ENCODE assay signal across 7 mouse cellular contexts in the genomic region with DNA sequence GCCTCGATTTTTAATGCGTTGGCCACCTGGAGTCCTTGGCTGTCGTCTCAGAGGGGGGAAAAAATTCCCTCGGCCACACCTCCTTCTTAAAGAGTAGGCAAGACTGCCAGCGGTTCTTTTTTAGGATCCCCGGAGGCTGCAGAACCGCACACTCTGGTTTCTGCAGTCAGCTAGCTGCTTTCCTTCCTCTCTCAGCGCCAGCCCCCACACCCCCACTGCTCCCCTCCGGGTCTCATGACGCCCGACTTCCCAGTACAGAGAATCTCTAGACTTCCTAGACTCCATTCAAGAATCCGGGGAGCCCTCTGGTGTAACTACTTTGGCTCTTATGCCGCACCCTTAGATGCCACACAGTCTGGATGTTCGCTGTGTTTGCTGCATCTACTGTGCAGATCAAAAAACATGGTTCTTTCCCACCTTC. TPM values are rescaled to one million over a fixed set of nuclear protein-coding genes. Genes with fewer than 3 reads are reported as not detected.
A peak's percentile ranks its signal among the peaks of the same experiment; 100 is the strongest.
DNase-seq lines count a peak whose midpoint lies in the region; ATAC-seq and TF ChIP-seq lines count a peak whose summit lies in the region.

No protein-coding gene starts in this region.

- H3K4me1 ChIP-seq in cortical plate, adult 2 months (ENCODE audit: control insufficient read depth, insufficient read depth, low read length): no peaks in the 10 kb centered on the region
- peaks cover 14% of the 10 kb centered on the region for H3K4me1 ChIP-seq in limb, embryonic 12.5 days (replicated peaks)

- TF ChIP-seq POLR2A in cortical plate, adult 2 months (IDR thresholded peaks at IDR 0.05; ENCODE audit: extremely low read depth, insufficient read depth, low read length): peak; percentile 41; the same call in 1 of the 2 replicates

- DNase-seq in frontal cortex, adult 2 months (ENCODE audit: extremely low spot score in 1 of 2, low spot score in 1 of 2): peak; percentile 66 to 78
- DNase-seq in right cerebral cortex, postnatal 14 days: peak; percentile 49
- DNase-seq in thymus, postnatal 25 days: no peak
- no peak for DNase-seq in kidney, adult 8-10 months
- no peak for DNase-seq in heart, adult 8-10 months (ENCODE audit: low spot score)

- peak overlapping the region; percentile 15; the same call in 1 of the 2 replicates for H3K4me2 ChIP-seq in limb, embryonic 12.5 days

- no peaks in the 10 kb centered on the region for H3K9me3 ChIP-seq in limb, embryonic 12.5 days

- H3K27ac ChIP-seq in cortical plate, adult 2 months (ENCODE audit: insufficient read depth, low read length): peak overlapping the region; percentile 16; the same call in 1 of the 2 replicates
- no peak overlapping the region for H3K27ac ChIP-seq in limb, embryonic 12.5 days

- 2% methylated on average over 14 of the region's 14 CpGs for WGBS in limb, embryonic 12.5 days

- no peak for TF ChIP-seq CTCF in cortical plate, adult 2 months (IDR thresholded peaks at IDR 0.05; ENCODE audit: extremely low read depth, insufficient read depth, low read length)

- ATAC-seq in limb, embryonic 12.5 days (ENCODE audit: insufficient number of reproducible peaks, insufficient read depth, low FRiP score, low TSS enrichment, low read depth): no peak

- H3K27me3 ChIP-seq in limb, embryonic 12.5 days: peaks cover 60% of the 10 kb centered on the region

- H3K9ac ChIP-seq in limb, embryonic 12.5 days (replicated peaks): no peak overlapping the region

- H3K36me3 ChIP-seq in limb, embryonic 12.5 days: no peaks in the 10 kb centered on the region

- H3K4me3 ChIP-seq in cortical plate, adult 2 months (ENCODE audit: insufficient read depth, low read length): peak overlapping the region; percentile 91
- no peak overlapping the region for H3K4me3 ChIP-seq in limb, embryonic 12.5 days (replicated peaks)

RNA-seq across cellular contexts. Expression of gene Car10, which starts 0.4 kb away (rescaled TPM):
- polyA plus RNA-seq in cortical plate, adult 2 months (2012; rRNA removed): 86.1 and 88.0 TPM in 2 replicates
- polyA plus RNA-seq in frontal cortex, adult 2 months (2012; rRNA removed): 62.4 and 70.6 TPM in 2 replicates
- 0.29 and 0.56 TPM in 2 replicates for polyA plus RNA-seq in limb, embryonic 12.5 days (2016; fragmentation: Nextera tagmentation; extraction: Ambion mirVana)
- not detected for total RNA-seq in heart, adult 8-10 months (2022)

Comparison
In these comparisons a context has a peak if more than half of its experiments do, and no peak if none do; other contexts are left out.
1. DNase-seq: peak in frontal cortex, adult 2 months (2 of 2) and right cerebral cortex, postnatal 14 days (single experiment); none in thymus, postnatal 25 days (single experiment), kidney, adult 8-10 months (0 of 2) and heart, adult 8-10 months (single experiment).
2. RNA of gene Car10, which starts 0.4 kb away (polyA plus RNA-seq): 86.1 to 88.0 TPM in cortical plate, adult 2 months and 62.4 to 70.6 TPM in frontal cortex, adult 2 months; 0.29 to 0.56 TPM in limb, embryonic 12.5 days; every median in the first group is over 10 times any median in the second.